Mouse (Mus musculus) CH12.LX (cell line): ENCODE results near the gene Lyzl6.

Experiments used
- POLR2A ChIP-seq: IDR thresholded peaks from 2 replicates; pipeline ENCODE4 v1.6.1; 2011; ENCODE audit warnings: low read depth, mild to moderate bottlenecking, improper control_type of control experiment, low read length
- SMC3 ChIP-seq: IDR thresholded peaks from 2 replicates; pipeline ENCODE4 v1.6.1; 2011; ENCODE audit warnings: low read depth, low read length, improper control_type of control experiment

- TF ChIP-seq POLR2A (no peak), SMC3 (no peak)
These were observed 23.2 kb upstream of the Lyzl6 start for GRCm38 (mm10) chr11:103661863-103662262.
